Mouse (Mus musculus): Measurements from ENCODE around the gene Nos1. TPM values are rescaled to one million over a fixed set of nuclear protein-coding genes. Genes with fewer than 3 reads are reported as not detected.

Nos1 gene
- polyA plus RNA-seq, 1 experiment from 2014 or later: 3.4 TPM

DNA sequence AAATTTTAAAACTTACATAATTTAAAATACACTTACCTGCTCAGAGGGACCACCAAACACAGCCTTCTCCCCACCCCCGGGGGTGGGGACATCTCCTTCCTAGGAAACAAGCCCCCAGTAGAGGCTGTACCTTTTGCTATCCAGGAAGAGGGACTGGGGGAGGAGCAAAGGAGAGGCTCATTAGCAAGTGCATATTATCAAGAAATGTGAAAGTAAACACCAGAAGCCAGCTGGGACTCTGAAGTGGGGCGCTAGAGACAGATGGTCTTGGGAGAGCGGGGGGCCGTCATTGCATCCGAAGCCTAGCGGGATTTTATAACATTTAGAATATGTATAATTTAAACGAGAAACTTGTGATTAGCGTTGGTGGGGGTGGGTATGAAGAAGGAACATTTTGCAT is 158.6 kb downstream of the Nos1 start:
- no peaks in the 10 kb centered on the region for H3K4me1 ChIP-seq
- no peaks in the 10 kb centered on the region for H3K27me3 ChIP-seq (replicated peaks)
- no peak overlapping the region for H3K4me2 ChIP-seq
- H3K4me3 ChIP-seq: no peak overlapping the region
- H3K36me3 ChIP-seq (replicated peaks): no peaks in the 10 kb centered on the region
- ATAC-seq (replicated peaks): no peak
- 80% methylated on average over 8 of the region's 8 CpGs for WGBS
- H3K9ac ChIP-seq: no peak overlapping the region
- no peaks in the 10 kb centered on the region for H3K9me3 ChIP-seq
- no peak overlapping the region for H3K27ac ChIP-seq

DNA sequence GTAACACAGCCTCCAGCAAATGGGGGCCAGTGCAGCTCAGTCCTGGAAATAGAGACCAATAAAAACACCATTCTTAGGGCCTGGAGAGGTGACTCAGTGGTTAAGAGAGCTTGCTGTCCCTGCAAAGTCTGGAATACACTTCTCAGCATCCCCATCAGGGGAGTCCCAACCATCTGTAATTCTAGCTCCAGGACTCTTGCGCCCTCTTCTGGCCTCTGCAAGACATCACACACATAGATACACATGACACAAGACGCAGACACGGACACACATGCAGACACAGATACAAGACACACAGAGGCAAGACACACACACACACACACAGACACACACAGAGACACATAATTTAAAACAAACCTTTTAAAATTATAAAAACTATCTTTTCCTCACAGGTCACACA is 160.7 kb downstream of the Nos1 start:
- ATAC-seq (replicated peaks): no peak
- Histone ChIP-seq H3K9me3 (no peaks in the 10 kb centered on the region), H3K9ac (no peak overlapping the region), H3K36me3 (replicated peaks) (no peaks in the 10 kb centered on the region), H3K4me1 (no peaks in the 10 kb centered on the region), H3K27me3 (replicated peaks) (no peaks in the 10 kb centered on the region), H3K27ac (no peak overlapping the region), H3K4me2 (no peak overlapping the region), H3K4me3 (no peak overlapping the region)
- WGBS: 75% methylated on average over 3 of the region's 3 CpGs

DNA sequence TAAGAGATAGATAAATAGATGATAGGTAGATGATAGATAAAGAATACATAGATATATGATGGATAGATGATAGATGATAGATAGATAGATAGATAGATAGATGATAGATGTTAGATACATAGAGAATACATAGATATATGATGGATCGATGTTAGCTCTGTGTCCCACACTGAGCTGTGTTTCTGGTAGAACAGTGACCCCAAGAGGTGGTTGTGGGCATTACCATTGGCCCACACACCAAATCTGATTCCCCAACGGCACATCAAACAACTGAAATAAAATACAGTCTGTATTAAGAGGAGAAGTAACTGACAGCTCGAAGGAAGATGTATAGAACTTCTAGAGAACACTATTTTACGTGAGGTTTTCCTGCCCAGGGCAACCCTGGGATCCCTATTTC is 165.8 kb downstream of the Nos1 start:
- Histone ChIP-seq H3K27ac (no peak overlapping the region), H3K36me3 (replicated peaks) (no peaks in the 10 kb centered on the region), H3K27me3 (replicated peaks) (no peaks in the 10 kb centered on the region), H3K4me2 (no peak overlapping the region), H3K9me3 (no peaks in the 10 kb centered on the region), H3K4me3 (no peak overlapping the region), H3K9ac (no peak overlapping the region), H3K4me1 (no peaks in the 10 kb centered on the region)
- ATAC-seq (replicated peaks): no peak
- 27% methylated on average over 4 of the region's 4 CpGs for WGBS

GRCm38 (mm10) chr5:117949393-117949792 is 168.6 kb downstream of the Nos1 start:
- Histone ChIP-seq H3K27me3 (replicated peaks) (no peaks in the 10 kb centered on the region), H3K9ac (no peak overlapping the region), H3K9me3 (no peaks in the 10 kb centered on the region), H3K4me2 (no peak overlapping the region), H3K27ac (no peak overlapping the region), H3K4me1 (no peaks in the 10 kb centered on the region), H3K4me3 (no peak overlapping the region), H3K36me3 (replicated peaks) (no peaks in the 10 kb centered on the region)
- no peak for ATAC-seq (replicated peaks)
- 69% methylated on average over 10 of the region's 10 CpGs for WGBS

- no peaks in the 10 kb centered on the region for H3K4me1 ChIP-seq
These were observed 173.1 kb downstream of the Nos1 start for GRCm38 (mm10) chr5:117953893-117954292.

GRCm38 (mm10) chr5:117954429-117954828 is 173.6 kb downstream of the Nos1 start:
- Histone ChIP-seq H3K36me3 (replicated peaks) (no peaks in the 10 kb centered on the region), H3K4me1 (no peaks in the 10 kb centered on the region), H3K27me3 (replicated peaks) (no peaks in the 10 kb centered on the region), H3K4me2 (no peak overlapping the region), H3K9ac (no peak overlapping the region), H3K9me3 (no peaks in the 10 kb centered on the region), H3K27ac (no peak overlapping the region), H3K4me3 (no peak overlapping the region)
- WGBS: 93% methylated on average over 1 of the region's 1 CpGs
- ATAC-seq (replicated peaks): no peak

More at GRCm38 (mm10) chr5:117953893-117954292, 173.1 kb downstream of the Nos1 start:
- H3K4me3 ChIP-seq: no peak overlapping the region
- H3K36me3 ChIP-seq (replicated peaks): no peaks in the 10 kb centered on the region
- 92% methylated on average over 12 of the region's 12 CpGs for WGBS
- no peak for ATAC-seq (replicated peaks)
- H3K27ac ChIP-seq: no peak overlapping the region
- H3K27me3 ChIP-seq (replicated peaks): no peaks in the 10 kb centered on the region
- H3K4me2 ChIP-seq: no peak overlapping the region
- no peaks in the 10 kb centered on the region for H3K9me3 ChIP-seq
- no peak overlapping the region for H3K9ac ChIP-seq

DNA sequence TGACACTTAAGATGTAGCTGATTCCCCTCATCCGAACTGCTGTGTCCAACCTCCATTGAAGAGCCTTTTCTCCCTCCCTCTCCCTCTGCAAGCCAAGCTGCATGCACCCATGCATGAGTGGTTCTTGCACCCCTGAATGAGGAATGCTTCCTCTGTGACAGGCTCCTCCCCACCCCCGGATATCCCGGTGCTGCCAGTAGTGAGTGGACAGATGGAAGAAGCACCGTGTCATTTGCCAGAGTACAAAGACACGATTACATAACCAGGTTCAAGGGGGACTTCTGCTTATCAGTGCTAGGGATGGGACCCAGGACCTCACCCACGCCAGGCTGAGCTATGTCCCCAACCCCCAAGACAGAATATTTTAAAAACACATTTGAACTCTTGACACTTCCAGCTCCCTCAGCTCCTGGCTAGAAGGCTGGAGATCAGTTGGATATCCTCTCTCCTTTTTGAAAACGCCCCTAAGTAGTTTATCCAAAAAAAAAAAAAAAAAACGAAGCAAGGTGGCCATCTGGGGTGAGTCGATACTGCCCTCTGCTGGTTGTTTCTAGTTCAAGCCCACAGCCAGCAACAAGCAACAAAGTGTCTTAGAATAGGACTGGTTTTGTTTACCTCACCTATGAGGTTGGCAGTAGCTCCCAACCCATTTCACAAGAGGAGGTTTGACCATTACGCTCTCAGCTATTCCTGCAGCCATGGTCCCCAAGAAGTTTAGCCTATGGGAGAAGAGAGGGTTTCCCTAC is 175.0 kb downstream of the Nos1 start:
- WGBS: 32% methylated on average over 10 of the region's 10 CpGs
- no peaks in the 10 kb centered on the region for H3K4me1 ChIP-seq
- no peak overlapping the region for H3K27ac ChIP-seq
- no peaks in the 10 kb centered on the region for H3K27me3 ChIP-seq (replicated peaks)
- ATAC-seq (replicated peaks): no peak
- no peak overlapping the region for H3K4me3 ChIP-seq
- no peaks in the 10 kb centered on the region for H3K9me3 ChIP-seq
- H3K4me2 ChIP-seq: no peak overlapping the region
- no peak overlapping the region for H3K9ac ChIP-seq
- no peaks in the 10 kb centered on the region for H3K36me3 ChIP-seq (replicated peaks)

DNA sequence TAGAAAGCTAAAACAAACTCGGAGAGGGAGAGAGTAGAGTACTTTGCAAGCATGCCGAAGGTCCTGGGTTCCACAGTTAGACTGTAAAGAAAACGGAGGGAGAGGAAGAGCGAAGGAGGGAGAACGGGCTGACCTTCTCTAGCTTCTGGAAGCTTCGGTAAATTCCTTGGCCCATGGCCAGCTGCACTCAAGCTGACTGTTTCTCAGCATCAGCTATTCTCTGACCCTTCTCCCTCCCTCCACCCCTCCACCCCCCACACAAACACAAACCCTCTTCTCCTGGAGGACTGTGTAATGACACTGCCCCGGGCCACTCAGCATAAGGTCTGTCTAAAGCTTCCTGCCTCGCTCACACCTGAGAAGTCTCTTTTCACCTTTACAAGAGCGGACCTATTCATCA is 183.9 kb downstream of the Nos1 start:
- no peaks in the 10 kb centered on the region for H3K9me3 ChIP-seq
- H3K9ac ChIP-seq: no peak overlapping the region
- H3K4me3 ChIP-seq: no peak overlapping the region
- WGBS: 49% methylated on average over 9 of the region's 9 CpGs
- ATAC-seq (replicated peaks): no peak
- H3K27me3 ChIP-seq (replicated peaks): no peaks in the 10 kb centered on the region
- H3K4me2 ChIP-seq: no peak overlapping the region
- no peak overlapping the region for H3K27ac ChIP-seq
- no peaks in the 10 kb centered on the region for H3K36me3 ChIP-seq (replicated peaks)
- no peaks in the 10 kb centered on the region for H3K4me1 ChIP-seq

- Histone ChIP-seq H3K27me3 (replicated peaks) (no peaks in the 10 kb centered on the region), H3K4me1 (no peaks in the 10 kb centered on the region), H3K9me3 (no peaks in the 10 kb centered on the region), H3K36me3 (replicated peaks) (no peaks in the 10 kb centered on the region), H3K4me2 (no peak overlapping the region), H3K27ac (no peak overlapping the region), H3K9ac (no peak overlapping the region), H3K4me3 (no peak overlapping the region)
- WGBS: 64% methylated on average over 9 of the region's 9 CpGs
- no peak for ATAC-seq (replicated peaks)
These were observed 186.1 kb downstream of the Nos1 start for GRCm38 (mm10) chr5:117966956-117967355.

GRCm38 (mm10) chr5:117967659-117968069 is 186.8 kb downstream of the Nos1 start:
- H3K9me3 ChIP-seq: no peaks in the 10 kb centered on the region
- H3K9ac ChIP-seq: no peak overlapping the region
- H3K4me2 ChIP-seq: no peak overlapping the region
- no peak for ATAC-seq (replicated peaks)
- H3K36me3 ChIP-seq (replicated peaks): no peaks in the 10 kb centered on the region
- H3K4me1 ChIP-seq: no peaks in the 10 kb centered on the region
- H3K27ac ChIP-seq: no peak overlapping the region
- no peaks in the 10 kb centered on the region for H3K27me3 ChIP-seq (replicated peaks)
- 70% methylated on average over 4 of the region's 4 CpGs for WGBS
- H3K4me3 ChIP-seq: no peak overlapping the region

DNA sequence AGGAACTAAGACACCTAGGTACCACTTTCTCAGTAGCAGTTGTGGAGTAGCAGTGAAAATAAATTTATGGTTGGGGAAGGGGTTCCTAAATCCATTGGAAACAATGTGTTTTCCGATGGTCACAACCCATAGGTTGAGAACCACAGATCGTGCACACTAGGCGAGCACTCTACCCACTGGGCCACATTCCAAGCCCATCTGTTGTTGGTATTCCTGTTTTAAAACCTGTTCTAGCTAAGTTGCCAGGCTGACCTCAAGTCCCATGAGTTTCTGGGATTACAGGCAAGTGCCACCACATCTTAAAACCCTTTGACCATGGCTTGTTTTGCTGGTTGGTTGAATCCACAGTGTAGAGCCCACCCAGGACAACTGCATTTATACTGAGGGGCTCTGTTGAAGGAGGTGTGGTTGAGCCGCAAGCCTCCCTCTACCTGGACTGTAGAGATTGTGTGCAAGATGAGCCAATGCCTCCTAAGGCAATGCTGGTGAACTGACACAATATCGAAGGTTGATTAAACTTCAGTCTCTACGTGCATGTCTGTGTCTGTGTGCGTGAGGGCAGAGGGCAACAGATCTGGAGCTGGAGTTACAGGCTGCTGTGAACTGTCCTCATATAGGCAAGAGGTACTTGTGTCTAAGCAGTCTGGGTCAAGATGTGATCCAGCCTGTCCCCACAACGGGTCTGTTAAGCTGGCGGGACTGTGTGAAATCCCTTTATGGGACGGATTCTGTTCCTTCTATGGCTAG is 189.0 kb downstream of the Nos1 start:
- ATAC-seq (replicated peaks): no peak

GRCm38 (mm10) chr5:117976263-117976656 is 195.4 kb downstream of the Nos1 start:
- Histone ChIP-seq H3K4me1 (peaks cover 35% of the 10 kb centered on the region), H3K9ac (peak overlapping the region; percentile 99), H3K9me3 (no peaks in the 10 kb centered on the region), H3K27ac (peak overlapping the region; percentile 92), H3K27me3 (replicated peaks) (no peaks in the 10 kb centered on the region), H3K4me3 (peak overlapping the region; percentile 84), H3K36me3 (replicated peaks) (no peaks in the 10 kb centered on the region; the same call in 1 of the 2 replicates), H3K4me2 (peak overlapping the region; percentile 73)
- WGBS: 22% methylated on average over 19 of the region's 19 CpGs
- ATAC-seq (replicated peaks): peak; percentile 26; the same call in 1 of the 2 replicates

More for the DNA sequence above, 189.0 kb downstream of the Nos1 start:
- 88% methylated on average over 10 of the region's 10 CpGs for WGBS
- Histone ChIP-seq H3K9ac (no peak overlapping the region), H3K4me3 (no peak overlapping the region), H3K9me3 (no peaks in the 10 kb centered on the region), H3K27ac (no peak overlapping the region), H3K4me2 (no peak overlapping the region), H3K4me1 (no peaks in the 10 kb centered on the region), H3K27me3 (replicated peaks) (no peaks in the 10 kb centered on the region), H3K36me3 (replicated peaks) (no peaks in the 10 kb centered on the region)
